Mouse (Mus musculus): Measurements from ENCODE around the gene Klhl40. TPM values are rescaled to one million over a fixed set of nuclear protein-coding genes. Genes with fewer than 3 reads are reported as not detected.

The Klhl40 gene
- total and polyA plus RNA-seq, 3 experiments, result not detected

DNA sequence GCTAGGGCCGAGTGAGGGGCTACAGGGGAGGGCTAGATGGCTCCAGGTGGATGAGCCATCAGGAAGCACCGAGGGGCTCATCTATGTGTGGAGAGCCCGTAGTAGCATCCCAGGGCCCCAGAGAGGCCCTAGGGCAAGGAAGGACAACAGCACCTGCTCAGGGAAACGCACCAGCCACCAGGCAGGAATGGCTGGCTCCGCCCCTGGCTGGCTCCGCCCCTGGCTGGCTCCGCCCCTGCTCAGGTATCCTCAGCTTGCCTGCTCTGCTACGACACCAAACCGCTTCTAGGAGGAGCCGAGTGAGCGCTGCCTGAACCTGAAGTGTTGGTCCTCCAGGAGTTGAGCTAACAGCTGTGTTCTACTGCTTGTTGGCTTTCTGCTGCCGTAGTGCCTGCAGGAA lies 20.3 kb downstream of the Klhl40 start:
- Histone ChIP-seq H3K4me1 (ENCODE audit: control insufficient read depth in 1 of 2, insufficient read depth in 2 of 2) (no peaks in the 10 kb centered on the region; a peak in 1 of 4 replicates), H3K27me3 (replicated peaks) (peaks cover 86% of the 10 kb centered on the region), H3K9ac (ENCODE audit: insufficient read depth, low read depth) (no peak overlapping the region), H3K4me3 (replicated peaks in 1 of 3; ENCODE audit: low read depth in 2 of 3, low read length in 2 of 3, poor library complexity in 1 of 3) (no peak overlapping the region), H3K79me2 (replicated peaks; ENCODE audit: control insufficient read depth, extremely low read depth, insufficient read depth, poor library complexity, severe bottlenecking) (no peaks in the 10 kb centered on the region), H3K4me2 (ENCODE audit: insufficient read depth, low read depth, poor library complexity, severe bottlenecking) (no peak overlapping the region), H3K27ac (ENCODE audit: insufficient read depth, low read depth) (no peak overlapping the region), H3K9me3 (replicated peaks; ENCODE audit: low read length) (no peaks in the 10 kb centered on the region), H3K36me3 (replicated peaks in 1 of 2; ENCODE audit: control insufficient read depth in 1 of 2, insufficient read depth in 1 of 2, low read length in 1 of 2) (no peaks in the 10 kb centered on the region)
- TF ChIP-seq SIN3A (IDR thresholded peaks at IDR 0.05; ENCODE audit: low read length) (no peak), CTCF (conservative IDR thresholded peaks at IDR 0.05 in 1 of 2, IDR thresholded peaks at IDR 0.05 in 1 of 2; ENCODE audit: low read depth in 2 of 2, low read length in 2 of 2) (no peak), EP300 (IDR thresholded peaks at IDR 0.05; ENCODE audit: low read length) (no peak), MXI1 (IDR thresholded peaks at IDR 0.05; ENCODE audit: low read depth, low read length) (no peak), MYC (IDR thresholded peaks at IDR 0.05; ENCODE audit: low read depth, low read length) (no peak)
- dilution Hi-C loops (cut with MboI; ENCODE audit: extremely low pct_ligation_motif_present, extremely low pct_unique_long_range_greater_than_20kb, low sequenced_read_pairs) (no loop called here), in situ Hi-C loops (cut with MboI; ENCODE audit: low pct_ligation_motif_present, low pct_unique_long_range_greater_than_20kb, low sequenced_read_pairs) (no loop called here)
- DNase-seq (ENCODE audit: extremely low read depth), result peak; percentile 2

DNA sequence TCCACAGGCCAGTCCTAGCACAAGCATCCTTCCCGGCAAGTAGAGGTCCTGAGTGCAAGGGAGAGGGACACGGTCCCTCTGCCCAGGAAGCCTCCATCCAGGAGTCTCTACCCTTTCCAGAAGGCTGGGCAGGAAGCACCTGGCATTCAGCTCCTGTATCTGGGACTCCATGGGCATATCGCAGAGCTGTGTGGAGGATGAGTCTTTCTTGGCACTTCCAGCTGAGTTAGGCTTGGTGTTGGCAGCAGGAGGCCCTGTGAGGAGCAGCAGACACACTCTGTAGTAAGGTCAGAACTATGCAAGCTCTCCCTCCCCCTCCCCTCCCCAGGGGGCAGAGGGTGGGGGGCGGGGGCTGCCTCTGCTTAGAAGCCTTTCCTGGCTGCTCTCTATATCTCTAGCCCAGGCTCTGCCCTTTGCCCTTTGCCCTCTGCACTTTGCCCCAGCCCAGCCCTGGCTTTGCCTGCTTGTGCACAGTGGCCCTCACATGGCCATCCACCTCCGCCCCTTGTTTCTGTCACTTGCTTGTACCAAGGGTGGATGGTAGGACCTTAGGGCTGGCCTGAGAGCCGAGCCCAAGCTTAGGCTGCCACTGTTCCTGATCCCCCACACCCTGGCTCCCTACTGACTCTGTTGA lies 21.6 kb downstream of the Klhl40 start:
- Histone ChIP-seq H3K9ac (ENCODE audit: insufficient read depth, low read depth) (no peak overlapping the region), H3K4me1 (ENCODE audit: control insufficient read depth in 1 of 2, insufficient read depth in 2 of 2) (no peaks in the 10 kb centered on the region; a peak in 1 of 4 replicates), H3K9me3 (replicated peaks; ENCODE audit: low read length) (no peaks in the 10 kb centered on the region), H3K4me3 (replicated peaks in 1 of 3; ENCODE audit: low read depth in 2 of 3, low read length in 2 of 3, poor library complexity in 1 of 3) (no peak overlapping the region), H3K36me3 (replicated peaks in 1 of 2; ENCODE audit: control insufficient read depth in 1 of 2, insufficient read depth in 1 of 2, low read length in 1 of 2) (no peaks in the 10 kb centered on the region), H3K27ac (ENCODE audit: insufficient read depth, low read depth) (no peak overlapping the region), H3K27me3 (replicated peaks) (peaks cover 85% of the 10 kb centered on the region), H3K4me2 (ENCODE audit: insufficient read depth, low read depth, poor library complexity, severe bottlenecking) (no peak overlapping the region), H3K79me2 (replicated peaks; ENCODE audit: control insufficient read depth, extremely low read depth, insufficient read depth, poor library complexity, severe bottlenecking) (no peaks in the 10 kb centered on the region)
- dilution Hi-C loops (cut with MboI; ENCODE audit: extremely low pct_ligation_motif_present, extremely low pct_unique_long_range_greater_than_20kb, low sequenced_read_pairs) (no loop called here), in situ Hi-C loops (cut with MboI; ENCODE audit: low pct_ligation_motif_present, low pct_unique_long_range_greater_than_20kb, low sequenced_read_pairs) (no loop called here)
- no peak for TF ChIP-seq MAX (IDR thresholded peaks at IDR 0.05; ENCODE audit: low read length)
- TF ChIP-seq CTCF (conservative IDR thresholded peaks at IDR 0.05 in 1 of 2, IDR thresholded peaks at IDR 0.05 in 1 of 2; ENCODE audit: low read depth in 2 of 2, low read length in 2 of 2), result no peak
- TF ChIP-seq EP300 (IDR thresholded peaks at IDR 0.05; ENCODE audit: low read length), result no peak
- no peak for TF ChIP-seq ZMIZ1 (IDR thresholded peaks at IDR 0.05; ENCODE audit: low read depth, low read length)
- no peak for TF ChIP-seq PAX5 (IDR thresholded peaks at IDR 0.05; ENCODE audit: low read length)
- no peak for TF ChIP-seq E2F4 (IDR thresholded peaks at IDR 0.05; ENCODE audit: insufficient replicate concordance, low read depth, low read length)
- no peak for TF ChIP-seq RCOR1 (conservative IDR thresholded peaks at IDR 0.05; ENCODE audit: low read depth, low read length)
- DNase-seq (ENCODE audit: extremely low read depth), result no peak

- Histone ChIP-seq H3K27me3 (replicated peaks) (peaks cover 63% of the 10 kb centered on the region), H3K4me2 (ENCODE audit: insufficient read depth, low read depth, poor library complexity, severe bottlenecking) (no peak overlapping the region), H3K4me1 (ENCODE audit: control insufficient read depth in 1 of 2, insufficient read depth in 2 of 2) (no peaks in the 10 kb centered on the region; a peak in 1 of 4 replicates), H3K9ac (ENCODE audit: insufficient read depth, low read depth) (no peak overlapping the region), H3K27ac (ENCODE audit: insufficient read depth, low read depth) (no peak overlapping the region), H3K36me3 (replicated peaks in 1 of 2; ENCODE audit: control insufficient read depth in 1 of 2, insufficient read depth in 1 of 2, low read length in 1 of 2) (no peaks in the 10 kb centered on the region), H3K9me3 (replicated peaks; ENCODE audit: low read length) (no peaks in the 10 kb centered on the region), H3K79me2 (replicated peaks; ENCODE audit: control insufficient read depth, extremely low read depth, insufficient read depth, poor library complexity, severe bottlenecking) (no peaks in the 10 kb centered on the region), H3K4me3 (replicated peaks in 1 of 3; ENCODE audit: low read depth in 2 of 3, low read length in 2 of 3, poor library complexity in 1 of 3) (no peak overlapping the region)
- TF ChIP-seq CTCF (conservative IDR thresholded peaks at IDR 0.05 in 1 of 2, IDR thresholded peaks at IDR 0.05 in 1 of 2; ENCODE audit: low read depth in 2 of 2, low read length in 2 of 2), result no peak
- TF ChIP-seq IRF4 (IDR thresholded peaks at IDR 0.05; ENCODE audit: low read depth, low read length), result no peak
- no peak for TF ChIP-seq EP300 (IDR thresholded peaks at IDR 0.05; ENCODE audit: low read length)
- no peak for TF ChIP-seq USF1 (IDR thresholded peaks at IDR 0.05; ENCODE audit: low read depth, low read length)
- TF ChIP-seq ZNF384 (IDR thresholded peaks at IDR 0.05; ENCODE audit: low read depth, low read length), result no peak
- TF ChIP-seq ETS1 (conservative IDR thresholded peaks at IDR 0.05; ENCODE audit: low read depth, low read length), result no peak
- no peak for TF ChIP-seq JUN (IDR thresholded peaks at IDR 0.05; ENCODE audit: insufficient read depth, low read depth, low read length)
- no peak for TF ChIP-seq TBP (conservative IDR thresholded peaks at IDR 0.05; ENCODE audit: low read depth, low read length)
- no peak for TF ChIP-seq JUND (conservative IDR thresholded peaks at IDR 0.05; ENCODE audit: low read depth, low read length)
- no peak for TF ChIP-seq BHLHE40 (IDR thresholded peaks at IDR 0.05; ENCODE audit: low read depth, low read length)
- no peak for TF ChIP-seq RCOR1 (conservative IDR thresholded peaks at IDR 0.05; ENCODE audit: low read depth, low read length)
- no peak for TF ChIP-seq CHD2 (IDR thresholded peaks at IDR 0.05; ENCODE audit: low read length)
- TF ChIP-seq ZC3H11A (IDR thresholded peaks at IDR 0.05; ENCODE audit: low read depth, low read length), result no peak
- DNase-seq (ENCODE audit: extremely low read depth), result no peak
- dilution Hi-C loops (cut with MboI; ENCODE audit: extremely low pct_ligation_motif_present, extremely low pct_unique_long_range_greater_than_20kb, low sequenced_read_pairs), result no loop called here
- in situ Hi-C loops (cut with MboI; ENCODE audit: low pct_ligation_motif_present, low pct_unique_long_range_greater_than_20kb, low sequenced_read_pairs), result no loop called here
Measured at GRCm38 (mm10) chr9:121802747-121803146, 25.3 kb downstream of the Klhl40 start.
